26 mouse cellular contexts compared by ENCODE assay signal in genomic region chr12:84748134-84748533, GRCm38 (mm10). TPM values are rescaled to one million over a fixed set of nuclear protein-coding genes. Genes with fewer than 3 reads are reported as not detected.
DNase-seq lines count a peak whose midpoint lies in the region; ATAC-seq lines count a peak whose summit lies in the region.
"Had no signal": no experiment of that assay in that cellular context is flagged by ENCODE, and none has a peak within 500 bp of the region (broad histone marks: within the 10 kb centered on the region; RNA-seq: fewer than 3 reads in every experiment).

No protein-coding gene starts in this region.

- H3K36me3 ChIP-seq in midbrain, embryonic 11.5 days (ENCODE audit: control insufficient read depth, insufficient read depth, low read length) = no peaks in the 10 kb centered on the region
- no peaks in the 10 kb centered on the region for H3K36me3 ChIP-seq in midbrain, embryonic 16.5 days (ENCODE audit: control insufficient read depth, insufficient read depth, low read length)
- H3K36me3 ChIP-seq in macrophage (ENCODE audit: inconsistent target) = no peaks in the 10 kb centered on the region
- H3K36me3 ChIP-seq in forebrain, embryonic 10.5 days (replicated peaks) = no peaks in the 10 kb centered on the region
- H3K36me3 ChIP-seq: embryonic facial prominence, embryonic 10.5 days; heart, embryonic 15.5 days; lung, embryonic 15.5 days; midbrain, embryonic 13.5 days; neural tube, embryonic 13.5 days; stomach, embryonic 15.5 days had no signal

- no peaks in the 10 kb centered on the region for H3K79me2 ChIP-seq in macrophage (ENCODE audit: inconsistent target)

- no peaks in the 10 kb centered on the region for H3K9me3 ChIP-seq in midbrain, embryonic 11.5 days (ENCODE audit: control insufficient read depth, low read length)
- no peaks in the 10 kb centered on the region for H3K9me3 ChIP-seq in midbrain, embryonic 16.5 days (replicated peaks; ENCODE audit: control insufficient read depth, low read length, poor library complexity, severe bottlenecking)
- no peaks in the 10 kb centered on the region for H3K9me3 ChIP-seq in forebrain, embryonic 10.5 days
- H3K9me3 ChIP-seq: embryonic facial prominence, embryonic 10.5 days; heart, embryonic 15.5 days; lung, embryonic 15.5 days; midbrain, embryonic 13.5 days; neural tube, embryonic 13.5 days; stomach, embryonic 15.5 days had no signal

- 84% methylated on average over 3 of the region's 3 CpGs for WGBS in midbrain, embryonic 11.5 days
- WGBS in midbrain, embryonic 16.5 days = 85% methylated on average over 3 of the region's 3 CpGs
- 25% methylated on average over 3 of the region's 3 CpGs for WGBS in macrophage (ENCODE audit: missing documents)
- WGBS in forebrain, embryonic 10.5 days = 75% methylated on average over 3 of the region's 3 CpGs

- no peak overlapping the region for H3K27ac ChIP-seq in midbrain, embryonic 11.5 days (ENCODE audit: low read depth, low read length)
- H3K27ac ChIP-seq in midbrain, embryonic 16.5 days (ENCODE audit: low read length) = no peak overlapping the region
- H3K27ac ChIP-seq in macrophage = peak overlapping the region; percentile 87
- no peak overlapping the region for H3K27ac ChIP-seq in forebrain, embryonic 10.5 days
- H3K27ac ChIP-seq: embryonic facial prominence, embryonic 10.5 days; heart, embryonic 15.5 days; hindbrain, embryonic 14.5 days; kidney, postnatal 0 days; lung, embryonic 15.5 days; midbrain, embryonic 13.5 days; neural tube, embryonic 13.5 days; stomach, embryonic 15.5 days had no signal

- H3K9ac ChIP-seq in midbrain, embryonic 11.5 days (ENCODE audit: low read length) = no peak overlapping the region
- no peak overlapping the region for H3K9ac ChIP-seq in midbrain, embryonic 16.5 days (ENCODE audit: low read depth, low read length)
- H3K9ac ChIP-seq: forebrain, postnatal 0 days; heart, embryonic 15.5 days; hindbrain, embryonic 14.5 days; lung, embryonic 15.5 days; midbrain, embryonic 13.5 days; neural tube, embryonic 13.5 days; stomach, embryonic 15.5 days had no signal

- no peak for ATAC-seq in midbrain, embryonic 11.5 days (ENCODE audit: low FRiP score)
- no peak for ATAC-seq in midbrain, embryonic 16.5 days
- ATAC-seq: forebrain, postnatal 0 days; midbrain, embryonic 13.5 days had no signal

- peak; percentile 51 for DNase-seq in layer of hippocampus, adult 9-11 months
- DNase-seq in layer of hippocampus, adult 8-10 months (ENCODE audit: low spot score in 2 of 2) = no peak
- DNase-seq in midbrain, embryonic 11.5 days (ENCODE audit: low spot score, missing footprints) = peak; percentile 54
- DNase-seq in forebrain, embryonic 10.5 days (ENCODE audit: extremely low spot score, low spot score) = no peak
- DNase-seq in retina, postnatal 1 day = no peak
- no peak for DNase-seq in cerebellum, adult 8-10 months
- DNase-seq: adrenal gland, adult 8-10 months; cerebellum, adult 9-10 months; forebrain, postnatal 0 days; gastrocnemius, postnatal 36 days; heart, postnatal 4 days; kidney, adult 2 months; thymus, postnatal 25 days had no signal

- peaks cover 17% of the 10 kb centered on the region for H3K4me1 ChIP-seq in midbrain, embryonic 11.5 days (ENCODE audit: control insufficient read depth, insufficient read depth, low read length)
- peaks cover 16% of the 10 kb centered on the region for H3K4me1 ChIP-seq in midbrain, embryonic 16.5 days (ENCODE audit: control insufficient read depth, insufficient read depth, low read length)
- H3K4me1 ChIP-seq in forebrain, embryonic 10.5 days = peaks cover 34% of the 10 kb centered on the region
- H3K4me1 ChIP-seq: heart, embryonic 15.5 days; lung, embryonic 15.5 days; stomach, embryonic 15.5 days had no signal

- H3K4me3 ChIP-seq in midbrain, embryonic 11.5 days (ENCODE audit: low read depth, low read length) = no peak overlapping the region
- no peak overlapping the region for H3K4me3 ChIP-seq in midbrain, embryonic 16.5 days (ENCODE audit: low read depth, low read length)
- no peak overlapping the region for H3K4me3 ChIP-seq in macrophage (ENCODE audit: inconsistent target)
- no peak overlapping the region for H3K4me3 ChIP-seq in forebrain, embryonic 10.5 days
- H3K4me3 ChIP-seq: embryonic facial prominence, embryonic 10.5 days; heart, embryonic 15.5 days; lung, embryonic 15.5 days; midbrain, embryonic 13.5 days; myocyte; neural tube, embryonic 13.5 days; stomach, embryonic 15.5 days had no signal

- H3K27me3 ChIP-seq in midbrain, embryonic 11.5 days (ENCODE audit: control insufficient read depth, insufficient read depth, low read length) = no peaks in the 10 kb centered on the region
- H3K27me3 ChIP-seq in midbrain, embryonic 16.5 days (ENCODE audit: control insufficient read depth, insufficient read depth, low read depth, low read length) = no peaks in the 10 kb centered on the region
- H3K27me3 ChIP-seq in forebrain, embryonic 10.5 days (ENCODE audit: poor library complexity, severe bottlenecking) = peaks cover 9% of the 10 kb centered on the region
- H3K27me3 ChIP-seq: lung, embryonic 15.5 days; midbrain, embryonic 13.5 days; neural tube, embryonic 13.5 days; stomach, embryonic 15.5 days had no signal

- H3K4me2 ChIP-seq in midbrain, embryonic 11.5 days = no peak overlapping the region
- no peak overlapping the region for H3K4me2 ChIP-seq in midbrain, embryonic 16.5 days (ENCODE audit: low read length)
- H3K4me2 ChIP-seq: heart, embryonic 15.5 days; hindbrain, embryonic 14.5 days; lung, embryonic 15.5 days; midbrain, embryonic 13.5 days; neural tube, embryonic 13.5 days; stomach, embryonic 15.5 days had no signal

RNA-seq across cellular contexts. Expression of gene Npc2, which starts 24.8 kb away (rescaled TPM):
- 10 to 100 TPM; 26.0 to 80.4 (median 46.4) TPM for total RNA-seq in layer of hippocampus, adult 8-10 months (2022)
- 97.2 and 102 TPM in 2 replicates for polyA plus RNA-seq in midbrain, embryonic 11.5 days (2014; fragmentation: Nextera tagmentation; extraction: Ambion mirVana)
- 53.0 and 54.8 TPM in 2 replicates for polyA plus RNA-seq in midbrain, embryonic 16.5 days (2015; fragmentation: Nextera tagmentation; extraction: Ambion mirVana)
- total RNA-seq in macrophage (2018; cell fraction: chromatin; rRNA removed) = 100 to 1,000 TPM; 168 to 734 (median 400) TPM
- 1,000 to 10,000 TPM in 3 of 26 experiments, 100 to 1,000 TPM in 23; 805 to 1,136 (median 900) TPM for total RNA-seq in macrophage (2018; cell fraction: cytosol; rRNA removed)
- 1,000 to 10,000 TPM in 1 of 26 experiments, 100 to 1,000 TPM in 25; 339 to 1,072 (median 691) TPM for total RNA-seq in macrophage (2018; cell fraction: nucleus; rRNA removed)
- 718 to 992 TPM (median 879 TPM) in 3 replicates for polyA plus RNA-seq in macrophage (2018)
- 62.7 and 66.0 TPM in 2 replicates for polyA plus RNA-seq in forebrain, embryonic 10.5 days (2016; fragmentation: Nextera tagmentation; extraction: Ambion mirVana)

RNA-seq across cellular contexts. Expression of gene Isca2, which starts 24.9 kb away (rescaled TPM):
- total RNA-seq in layer of hippocampus, adult 8-10 months (2022) = 10 to 100 TPM; 52.3 to 58.0 (median 57.2) TPM
- polyA plus RNA-seq in midbrain, embryonic 11.5 days (2014; fragmentation: Nextera tagmentation; extraction: Ambion mirVana) = 162 and 171 TPM in 2 replicates
- 131 and 137 TPM in 2 replicates for polyA plus RNA-seq in midbrain, embryonic 16.5 days (2015; fragmentation: Nextera tagmentation; extraction: Ambion mirVana)
- 10 to 100 TPM; 20.9 to 67.7 (median 52.4) TPM for total RNA-seq in macrophage (2018; cell fraction: chromatin; rRNA removed)
- 10 to 100 TPM; 37.7 to 59.9 (median 48.3) TPM for total RNA-seq in macrophage (2018; cell fraction: cytosol; rRNA removed)
- 100 to 1,000 TPM in 2 of 26 experiments, 10 to 100 TPM in 24; 37.8 to 107 (median 72.1) TPM for total RNA-seq in macrophage (2018; cell fraction: nucleus; rRNA removed)
- 46.5 to 60.7 TPM (median 56.0 TPM) in 3 replicates for polyA plus RNA-seq in macrophage (2018)
- polyA plus RNA-seq in forebrain, embryonic 10.5 days (2016; fragmentation: Nextera tagmentation; extraction: Ambion mirVana) = 151 and 152 TPM in 2 replicates

RNA-seq across cellular contexts. Expression of gene Syndig1l, which starts 49.5 kb away (rescaled TPM):
- 1 to 10 TPM; 5.9 to 8.0 (median 7.5) TPM for total RNA-seq in layer of hippocampus, adult 8-10 months (2022)
- polyA plus RNA-seq in midbrain, embryonic 11.5 days (2014; fragmentation: Nextera tagmentation; extraction: Ambion mirVana) = 0.22 and 0.37 TPM in 2 replicates
- polyA plus RNA-seq in midbrain, embryonic 16.5 days (2015; fragmentation: Nextera tagmentation; extraction: Ambion mirVana) = 7.7 and 10.9 TPM in 2 replicates
- total RNA-seq in macrophage (2018; cell fraction: chromatin; rRNA removed) = not detected
- under 1 TPM in 9 of 26 experiments, not detected in 17; 0.03 to 0.19 (median 0.09) TPM for total RNA-seq in macrophage (2018; cell fraction: cytosol; rRNA removed)
- not detected for total RNA-seq in macrophage (2018; cell fraction: nucleus; rRNA removed)
- 0.09 to 0.12 TPM in 2 of 3 replicates, not detected in the other for polyA plus RNA-seq in macrophage (2018)
- 0.10 and 0.15 TPM in 2 replicates for polyA plus RNA-seq in forebrain, embryonic 10.5 days (2016; fragmentation: Nextera tagmentation; extraction: Ambion mirVana)
- total RNA-seq: adrenal gland, adult 8-10 months; gastrocnemius, postnatal 36 days; heart, postnatal 4 days; MEL had no signal
- polyA plus RNA-seq: C2C12; embryonic facial prominence, embryonic 10.5 days; heart, embryonic 15.5 days; kidney, adult 2 months; kidney, postnatal 0 days; lung, embryonic 15.5 days; myocyte had no signal

Comparison
In these comparisons a context has a peak if more than half of its experiments do, and no peak if none do; other contexts are left out.
1. DNase-seq: peak in layer of hippocampus, adult 9-11 months (single experiment) and midbrain, embryonic 11.5 days (single experiment); none in layer of hippocampus, adult 8-10 months (0 of 2), forebrain, embryonic 10.5 days (single experiment), retina, postnatal 1 day (single experiment) and cerebellum, adult 8-10 months (single experiment).